Comparison of ENCODE assay signal across 9 mouse cellular contexts in genomic region chr2:73527956-73528355, GRCm38 (mm10). TPM values are rescaled to one million over a fixed set of nuclear protein-coding genes. Genes with fewer than 3 reads are reported as not detected.
A peak's percentile ranks its signal among the peaks of the same experiment; 100 is the strongest.
DNase-seq lines count a peak whose midpoint lies in the region; ATAC-seq and TF ChIP-seq lines count a peak whose summit lies in the region.
"Had no signal": no experiment of that assay in that cellular context is flagged by ENCODE, and none has a peak within 500 bp of the region (broad histone marks: within the 10 kb centered on the region; RNA-seq: fewer than 3 reads in every experiment).

No protein-coding gene starts in this region.

- WGBS in embryonic facial prominence, embryonic 14.5 days: 52% methylated on average over 11 of the region's 11 CpGs
- 82% methylated on average over 11 of the region's 11 CpGs for WGBS in hindbrain, embryonic 16.5 days

- H3K36me3 ChIP-seq in embryonic facial prominence, embryonic 14.5 days (ENCODE audit: control insufficient read depth, insufficient read depth, low read length): no peaks in the 10 kb centered on the region
- no peaks in the 10 kb centered on the region for H3K36me3 ChIP-seq in hindbrain, embryonic 16.5 days (ENCODE audit: control insufficient read depth, insufficient read depth, low read length)
- H3K36me3 ChIP-seq in myocyte (ENCODE audit: control insufficient read depth, insufficient read depth): no peaks in the 10 kb centered on the region

- H3K9ac ChIP-seq in embryonic facial prominence, embryonic 14.5 days (ENCODE audit: low read depth, low read length): peak overlapping the region; percentile 99
- H3K9ac ChIP-seq in hindbrain, embryonic 16.5 days (ENCODE audit: low read depth, low read length): no peak overlapping the region

- H3K27me3 ChIP-seq in embryonic facial prominence, embryonic 14.5 days (replicated peaks; ENCODE audit: control insufficient read depth, insufficient read depth, low read length): no peaks in the 10 kb centered on the region
- H3K27me3 ChIP-seq in hindbrain, embryonic 16.5 days (replicated peaks; ENCODE audit: control insufficient read depth, insufficient read depth, low read length): no peaks in the 10 kb centered on the region
- H3K27me3 ChIP-seq in myocyte (ENCODE audit: control insufficient read depth, insufficient read depth, insufficient read length): no peaks in the 10 kb centered on the region

- H3K9me3 ChIP-seq in embryonic facial prominence, embryonic 14.5 days (ENCODE audit: control insufficient read depth, low read length): no peaks in the 10 kb centered on the region
- H3K9me3 ChIP-seq in hindbrain, embryonic 16.5 days (ENCODE audit: control insufficient read depth, low read length): no peaks in the 10 kb centered on the region

- peaks cover 60% of the 10 kb centered on the region for H3K79me2 ChIP-seq in myocyte (ENCODE audit: control insufficient read depth, insufficient read depth)

- DNase-seq in layer of hippocampus, adult 2 months (ENCODE audit: low spot score in 2 of 2): no peak
- DNase-seq in layer of hippocampus, postnatal 14 days (ENCODE audit: low spot score in 2 of 2): no peak
- DNase-seq in embryonic facial prominence, embryonic 14.5 days (ENCODE audit: low spot score): peak; percentile 14
- no peak for DNase-seq in cerebellum, adult 11-12 months
- DNase-seq in adrenal gland, postnatal 10 days: no peak
- DNase-seq in frontal cortex, postnatal 25 days (ENCODE audit: low spot score in 2 of 2): no peak
- DNase-seq: right cerebral cortex, postnatal 14 days had no signal

- no peak for TF ChIP-seq POLR2A in myocyte (IDR thresholded peaks at IDR 0.05; ENCODE audit: insufficient read length, low read depth)

- peak overlapping the region; percentile 95 for H3ac ChIP-seq in myocyte (ENCODE audit: control insufficient read depth, insufficient read length)

- H3K4me2 ChIP-seq in embryonic facial prominence, embryonic 14.5 days (ENCODE audit: low read depth, low read length): peak overlapping the region; percentile 84
- H3K4me2 ChIP-seq in hindbrain, embryonic 16.5 days (ENCODE audit: low read length): peak overlapping the region; percentile 28; the same call in 1 of the 2 replicates
- peak overlapping the region; percentile 97 for H3K4me2 ChIP-seq in myocyte (ENCODE audit: low read depth)

- H3K4me3 ChIP-seq in layer of hippocampus, adult 2 months: peak overlapping the region; percentile 82
- H3K4me3 ChIP-seq in embryonic facial prominence, embryonic 14.5 days (ENCODE audit: low read depth, low read length): peak overlapping the region; percentile 92
- H3K4me3 ChIP-seq in hindbrain, embryonic 16.5 days (ENCODE audit: low read length): peak overlapping the region; percentile 72
- peak overlapping the region; percentile 62 for H3K4me3 ChIP-seq in myocyte

- H3K4me1 ChIP-seq in embryonic facial prominence, embryonic 14.5 days (ENCODE audit: control insufficient read depth, insufficient read depth, low read length): peaks cover 20% of the 10 kb centered on the region
- H3K4me1 ChIP-seq in hindbrain, embryonic 16.5 days (ENCODE audit: control insufficient read depth, insufficient read depth, low read depth, low read length): peaks cover 9% of the 10 kb centered on the region

- ATAC-seq in embryonic facial prominence, embryonic 14.5 days (ENCODE audit: low read depth): no peak
- ATAC-seq in hindbrain, embryonic 16.5 days: no peak

- H3K27ac ChIP-seq in layer of hippocampus, adult 2 months: peak overlapping the region; percentile 89
- H3K27ac ChIP-seq in embryonic facial prominence, embryonic 14.5 days (replicated peaks; ENCODE audit: low read depth, low read length): no peak overlapping the region
- no peak overlapping the region for H3K27ac ChIP-seq in hindbrain, embryonic 16.5 days (ENCODE audit: low read depth, low read length)

- TF ChIP-seq CTCF in layer of hippocampus, adult 2 months (conservative IDR thresholded peaks at IDR 0.05): no peak

TF ChIP-seq in myocyte, 11 proteins besides CTCF, POLR2A, EP300 and RAD21:
- TF ChIP-seq MYOD1 (IDR thresholded peaks at IDR 0.05; ENCODE audit: control insufficient read depth in 1 of 3, insufficient read length in 2 of 3, low read depth in 2 of 3): no peak
- no peak for TF ChIP-seq MAX (IDR thresholded peaks at IDR 0.05; ENCODE audit: low read depth)
- no peak for TF ChIP-seq USF1 (IDR thresholded peaks at IDR 0.05; ENCODE audit: low read depth)
- TF ChIP-seq SRF (IDR thresholded peaks at IDR 0.05; ENCODE audit: control insufficient read depth, insufficient read length, low read depth): no peak
- TF ChIP-seq MYOG (IDR thresholded peaks at IDR 0.05; ENCODE audit: control insufficient read depth in 1 of 3, insufficient read depth in 1 of 3, insufficient read length in 2 of 3, low read depth in 2 of 3): no peak
- no peak for TF ChIP-seq REST (IDR thresholded peaks at IDR 0.05; ENCODE audit: insufficient read depth, insufficient read length)
- no peak for TF ChIP-seq TCF12 (IDR thresholded peaks at IDR 0.05; ENCODE audit: insufficient read depth, poor library complexity, severe bottlenecking)
- TF ChIP-seq CEBPB (IDR thresholded peaks at IDR 0.05; ENCODE audit: insufficient read depth, poor library complexity, severe bottlenecking): no peak
- TF ChIP-seq POLR2AphosphoS2 (IDR thresholded peaks at IDR 0.05; ENCODE audit: insufficient read length, low read depth): no peak
- TF ChIP-seq E2F4 (IDR thresholded peaks at IDR 0.05; ENCODE audit: insufficient read depth): no peak
- no peak for TF ChIP-seq TCF3 (IDR thresholded peaks at IDR 0.05; ENCODE audit: insufficient read length, low read depth)

RNA-seq across cellular contexts. Expression of gene Wipf1, which starts 1.6 kb away (rescaled TPM):
- total RNA-seq in layer of hippocampus, adult 2 months (2021): 1 to 10 TPM; 8.1 to 10.0 TPM
- 10 to 100 TPM; 12.0 to 12.8 TPM for total RNA-seq in layer of hippocampus, postnatal 14 days (2021)
- polyA plus RNA-seq in embryonic facial prominence, embryonic 14.5 days (2014; fragmentation: Nextera tagmentation; extraction: Ambion mirVana): 21.5 and 23.5 TPM in 2 replicates
- 2.4 and 3.5 TPM in 2 replicates for polyA plus RNA-seq in hindbrain, embryonic 16.5 days (2015; fragmentation: Nextera tagmentation; extraction: Ambion mirVana)
- 13.7 TPM for polyA plus RNA-seq in myocyte (2012; fragmentation: generic; extraction: Trizol)
- 10 to 100 TPM; 21.1 to 21.3 TPM for total RNA-seq in adrenal gland, postnatal 10 days (2021)

RNA-seq across cellular contexts. Expression of gene Chrna1, which starts 52.2 kb away (rescaled TPM):
- under 1 TPM; 0.42 to 0.54 TPM for total RNA-seq in layer of hippocampus, adult 2 months (2021)
- under 1 TPM; 0.16 to 0.33 TPM for total RNA-seq in layer of hippocampus, postnatal 14 days (2021)
- polyA plus RNA-seq in embryonic facial prominence, embryonic 14.5 days (2014; fragmentation: Nextera tagmentation; extraction: Ambion mirVana): 25.9 and 26.2 TPM in 2 replicates
- 0.20 and 0.87 TPM in 2 replicates for polyA plus RNA-seq in hindbrain, embryonic 16.5 days (2015; fragmentation: Nextera tagmentation; extraction: Ambion mirVana)
- polyA plus RNA-seq in myocyte (2012; fragmentation: generic; extraction: Trizol): 391 TPM
- 1 to 10 TPM in 1 of 2 experiments, under 1 TPM in 1; 0.39 to 1.6 TPM for total RNA-seq in adrenal gland, postnatal 10 days (2021)

Comparison
In these comparisons a context has a peak if more than half of its experiments do, and no peak if none do; other contexts are left out.
1. H3K4me2 ChIP-seq: peak in every context shown above with its lines; median percentile 97 in myocyte; 84 in embryonic facial prominence, embryonic 14.5 days; 28 in hindbrain, embryonic 16.5 days.